Mouse (Mus musculus) kidney, embryonic 15.5 days (tissue): ENCODE data around the gene Vmn1r160. TPM values are rescaled to one million over a fixed set of nuclear protein-coding genes. Genes with fewer than 3 reads are reported as not detected.
"Not testable (repeated sequence)": the region's sequence is repeated elsewhere in the genome, so short reads cannot be mapped to it uniquely, and the experiment has no call there.

ENCODE experiments used
- ATAC-seq: fragments of 200-750 bp; cut with Nextera tagmentation; replicated peaks from 2 replicates; pipeline ENCODE4 v1.8.0; 2017; ENCODE audit warnings: moderate TSS enrichment; ENCODE audit not compliant: low FRiP score
- H3K27ac ChIP-seq: fragments of 300-500 bp; sonication (generic); 2 replicates; pipeline ENCODE4 v1.5.1; 2015; ENCODE audit warnings: mild to moderate bottlenecking, inconsistent platforms
- H3K27me3 ChIP-seq: fragments of 300-500 bp; sonication (generic); 2 replicates; pipeline ENCODE4 v1.6.1; 2015; ENCODE audit warnings: inconsistent platforms
- H3K36me3 ChIP-seq: fragments of 300-500 bp; sonication (generic); 2 replicates; pipeline ENCODE4 v1.6.1; 2015; ENCODE audit warnings: inconsistent platforms
- H3K4me1 ChIP-seq: fragments of 300-500 bp; sonication (generic); 2 replicates; pipeline ENCODE4 v1.6.1; 2015; ENCODE audit warnings: inconsistent platforms
- H3K4me2 ChIP-seq: fragments of 300-500 bp; sonication (generic); 2 replicates; pipeline ENCODE4 v1.6.1; 2015; ENCODE audit warnings: moderate library complexity, mild to moderate bottlenecking, inconsistent platforms
- H3K4me3 ChIP-seq: fragments of 300-500 bp; sonication (generic); replicated peaks from 2 replicates; pipeline ENCODE4 v1.5.1; 2015; ENCODE audit warnings: mild to moderate bottlenecking, inconsistent platforms
- H3K9ac ChIP-seq: fragments of 300-500 bp; sonication (generic); 2 replicates; pipeline ENCODE4 v1.6.1; 2015; ENCODE audit warnings: mild to moderate bottlenecking, inconsistent platforms
- H3K9me3 ChIP-seq: fragments of 300-500 bp; sonication (generic); replicated peaks from 2 replicates; pipeline ENCODE4 v1.6.1; 2016; ENCODE audit warnings: inconsistent platforms
- WGBS: fragments of 180-500 bp; shearing (Covaris S2); methylation state at CpG from one replicate; pipeline ENCODE4 v1.1.7; 2015; ENCODE audit warnings: mixed read lengths; 5-methylcytosine and 5-hydroxymethylcytosine counted together
- polyA plus RNA-seq: library from polyadenylated mRNA; unstranded; fragments of >200 nt; fragmentation: Nextera tagmentation; extraction: Ambion mirVana; gene quantifications from 2 replicates; pipeline ENCODE4 v1.2.1, GENCODE M21; 2015

The Vmn1r160 gene
- polyA plus RNA-seq: not detected in 2 replicates

DNA sequence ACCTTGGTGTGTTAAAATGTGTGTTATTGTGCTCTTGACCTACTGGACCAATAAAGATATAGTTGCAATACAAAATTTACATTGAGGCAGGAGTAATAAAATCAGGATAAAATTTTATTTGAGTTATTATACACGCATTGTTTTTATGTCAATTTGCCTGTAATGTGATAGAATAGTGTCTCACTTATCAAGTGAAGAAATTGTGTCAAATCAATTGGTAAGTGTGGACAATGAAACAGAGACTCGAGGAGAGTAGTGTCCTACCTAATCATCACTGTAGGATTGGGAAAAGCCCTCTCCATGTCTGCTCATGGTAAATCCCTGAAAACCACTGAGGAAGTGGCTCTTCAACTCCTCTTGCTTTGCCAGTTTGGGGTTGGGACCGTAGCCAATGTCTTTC, at the start of gene Vmn1r160:
TSS of gene Vmn1r160 (plus strand) at position 301 of the 400 bp plus-strand sequence.
- not testable (repeated sequence) for H3K36me3 ChIP-seq

GRCm38 (mm10) chr7:22843505-22843904, 27.5 kb upstream of the Vmn1r160 start, which contains the start of gene Vmn1r159:
Gene Vmn1r159, minus strand, starts transcription at chr7:22843605.
- not testable (repeated sequence) for H3K27ac ChIP-seq, H3K27me3 ChIP-seq, H3K4me3 ChIP-seq, H3K4me1 ChIP-seq, H3K9me3 ChIP-seq, ATAC-seq, H3K4me2 ChIP-seq, H3K36me3 ChIP-seq, H3K9ac ChIP-seq
- 65% methylated on average over 3 of the region's 3 CpGs for WGBS

More for the DNA sequence above, at the start of gene Vmn1r160:
- H3K4me2 ChIP-seq, ATAC-seq, H3K9me3 ChIP-seq, H3K27ac ChIP-seq, H3K4me3 ChIP-seq, H3K4me1 ChIP-seq, H3K9ac ChIP-seq, H3K27me3 ChIP-seq: not testable (repeated sequence)
- 65% methylated on average over 1 of the region's 3 CpGs for WGBS

Other genes with a start within 250 kb of the Vmn1r160 start
- gene Vmn1r155, start 213.2 kb upstream of the Vmn1r160 start, polyA plus RNA-seq: not detected in 2 replicates
- not detected in 2 replicates for gene Gm8693, start 178.9 kb upstream of the Vmn1r160 start, polyA plus RNA-seq
- not detected in 2 replicates for gene Gm4567, start 151.5 kb upstream of the Vmn1r160 start, polyA plus RNA-seq
- gene Vmn1r157, start 109.5 kb upstream of the Vmn1r160 start, polyA plus RNA-seq: not detected in 2 replicates
- gene Vmn1r158, start 80.4 kb upstream of the Vmn1r160 start, polyA plus RNA-seq: not detected in 2 replicates
- not detected in 2 replicates for gene Vmn1r159, start 27.6 kb upstream of the Vmn1r160 start, polyA plus RNA-seq
- gene Gm4214, start 113.4 kb downstream of the Vmn1r160 start, polyA plus RNA-seq: not detected in 2 replicates
- not detected in 2 replicates for gene Gm4216, start 148.7 kb downstream of the Vmn1r160 start, polyA plus RNA-seq
- gene Vmn1r163, start 184.3 kb downstream of the Vmn1r160 start, polyA plus RNA-seq: not detected in 2 replicates
- gene Gm8720, start 196.2 kb downstream of the Vmn1r160 start, polyA plus RNA-seq: not detected in 2 replicates